Mouse (Mus musculus) heart, embryonic 12.5 days (tissue): ENCODE measurements at regions not wholly inside any gene's neighbourhood (a gene's known extent, or its start where the extent isn't known, plus 50 kb on each side); places are given as distances from the start of the nearest gene placed in this dataset.

ENCODE experiments used
- ATAC-seq: fragments of 200-750 bp; cut with Nextera tagmentation; 2 replicates; pipeline ENCODE4 v1.8.0; 2017; ENCODE audit warnings: moderate TSS enrichment, moderate library complexity; ENCODE audit not compliant: insufficient number of reproducible peaks, low FRiP score
- H3K27ac ChIP-seq: fragments of 300-500 bp; sonication (generic); 2 replicates; pipeline ENCODE4 v1.5.1; 2016; ENCODE audit warnings: mild to moderate bottlenecking, moderate library complexity; ENCODE audit not compliant: poor library complexity, severe bottlenecking
- H3K27me3 ChIP-seq: fragments of 300-500 bp; sonication (generic); replicated peaks from 2 replicates; pipeline ENCODE4 v1.6.1; 2016; ENCODE audit warnings: mild to moderate bottlenecking, moderate library complexity
- H3K36me3 ChIP-seq: fragments of 300-500 bp; sonication (generic); 2 replicates; pipeline ENCODE4 v1.6.1; 2016; ENCODE audit warnings: mild to moderate bottlenecking, moderate library complexity
- H3K4me1 ChIP-seq: fragments of 300-500 bp; sonication (generic); replicated peaks from 2 replicates; pipeline ENCODE4 v1.6.1; 2016; ENCODE audit warnings: mild to moderate bottlenecking
- H3K4me2 ChIP-seq: fragments of 300-500 bp; sonication (generic); 2 replicates; pipeline ENCODE4 v1.6.1; 2016; ENCODE audit warnings: mild to moderate bottlenecking, moderate library complexity
- H3K4me3 ChIP-seq: fragments of 300-500 bp; sonication (generic); 2 replicates; pipeline ENCODE4 v1.5.1; 2016; ENCODE audit warnings: mild to moderate bottlenecking
- H3K9ac ChIP-seq: fragments of 300-500 bp; sonication (generic); 2 replicates; pipeline ENCODE4 v1.6.1; 2016; ENCODE audit warnings: mild to moderate bottlenecking, moderate library complexity
- H3K9me3 ChIP-seq: fragments of 300-500 bp; sonication (generic); replicated peaks from 2 replicates; pipeline ENCODE4 v1.6.1; 2016; ENCODE audit warnings: mild to moderate bottlenecking, moderate library complexity
- WGBS: fragments of 180-500 bp; shearing (Covaris S2); methylation state at CpG from one replicate; pipeline ENCODE4 v1.1.7; 2016; 5-methylcytosine and 5-hydroxymethylcytosine counted together

DNA sequence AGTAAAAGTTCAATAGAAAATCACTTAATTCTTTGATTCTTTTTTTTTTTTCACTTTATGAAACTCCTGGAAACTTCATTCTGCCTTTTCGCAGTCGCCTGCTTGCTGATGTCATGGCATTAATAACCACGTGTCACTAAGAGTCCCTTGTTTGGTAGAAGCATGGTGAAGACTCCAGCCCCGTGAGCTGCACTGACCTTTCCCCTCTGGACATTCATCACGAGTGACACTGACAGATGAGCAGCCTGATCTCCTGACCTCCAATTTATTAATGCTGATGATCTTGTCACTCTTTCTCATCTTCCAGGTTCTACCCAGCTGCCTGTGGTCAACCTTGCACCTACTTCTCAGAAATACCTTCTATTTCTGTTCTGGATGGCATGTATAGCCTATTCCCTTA is 867.1 kb upstream of the Slit2 start:
- H3K27ac ChIP-seq: no peak overlapping the region
- WGBS: 62% methylated on average over 5 of the region's 5 CpGs
- H3K27me3 ChIP-seq: no peaks in the 10 kb centered on the region
- ATAC-seq: no peak
- no peak overlapping the region for H3K9ac ChIP-seq
- no peaks in the 10 kb centered on the region for H3K36me3 ChIP-seq
- no peak overlapping the region for H3K4me3 ChIP-seq
- no peaks in the 10 kb centered on the region for H3K4me1 ChIP-seq
- no peaks in the 10 kb centered on the region for H3K9me3 ChIP-seq
- H3K4me2 ChIP-seq: no peak overlapping the region

DNA sequence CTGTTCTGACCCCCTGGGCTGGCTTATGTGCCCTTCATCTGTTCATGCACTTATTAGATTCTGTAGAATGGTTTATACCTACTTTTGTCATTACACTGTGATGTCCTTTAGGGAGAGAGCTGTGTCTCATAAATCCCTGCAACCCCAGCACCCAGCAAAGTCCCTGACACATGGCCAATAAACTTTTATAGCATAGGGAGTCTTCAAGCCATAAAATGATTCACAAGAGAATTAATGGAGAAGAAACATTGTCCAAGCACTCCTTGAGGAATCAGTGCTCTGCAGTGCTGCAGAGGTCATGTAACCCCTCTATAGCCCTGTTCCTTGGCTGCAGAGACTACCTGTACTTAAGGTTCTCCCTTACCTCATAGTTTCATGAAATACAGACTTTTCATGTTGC is 887.2 kb upstream of the Slit2 start:
- Histone ChIP-seq H3K9me3 (no peaks in the 10 kb centered on the region), H3K9ac (no peak overlapping the region), H3K27ac (no peak overlapping the region), H3K4me3 (no peak overlapping the region), H3K4me1 (no peaks in the 10 kb centered on the region), H3K36me3 (no peaks in the 10 kb centered on the region), H3K27me3 (no peaks in the 10 kb centered on the region), H3K4me2 (no peak overlapping the region)
- no peak for ATAC-seq

DNA sequence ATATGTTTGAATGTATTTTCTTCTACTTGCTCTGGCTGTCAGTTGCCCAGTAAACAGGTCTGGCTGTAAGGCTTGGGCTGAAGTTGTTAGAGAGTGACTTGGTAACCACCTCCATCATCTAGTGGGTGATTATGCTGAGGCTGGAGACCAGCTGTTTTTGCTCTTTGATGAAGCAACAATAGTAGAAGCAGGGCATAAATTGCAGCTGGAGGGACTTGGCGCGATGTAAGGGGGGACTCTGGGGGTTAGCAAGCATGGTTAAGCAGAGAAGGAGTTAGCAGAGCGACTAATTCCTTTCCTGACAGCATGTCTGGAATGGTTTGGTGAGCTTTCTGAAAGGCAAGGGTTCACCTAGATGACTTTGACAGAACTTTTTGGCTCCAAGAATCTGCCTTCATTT is 930.0 kb upstream of the Slit2 start:
- 61% methylated on average over 3 of the region's 3 CpGs for WGBS
- Histone ChIP-seq H3K27me3 (no peaks in the 10 kb centered on the region), H3K9me3 (no peaks in the 10 kb centered on the region), H3K27ac (no peak overlapping the region), H3K9ac (no peak overlapping the region), H3K36me3 (no peaks in the 10 kb centered on the region), H3K4me2 (no peak overlapping the region), H3K4me1 (no peaks in the 10 kb centered on the region), H3K4me3 (no peak overlapping the region)
- no peak for ATAC-seq

DNA sequence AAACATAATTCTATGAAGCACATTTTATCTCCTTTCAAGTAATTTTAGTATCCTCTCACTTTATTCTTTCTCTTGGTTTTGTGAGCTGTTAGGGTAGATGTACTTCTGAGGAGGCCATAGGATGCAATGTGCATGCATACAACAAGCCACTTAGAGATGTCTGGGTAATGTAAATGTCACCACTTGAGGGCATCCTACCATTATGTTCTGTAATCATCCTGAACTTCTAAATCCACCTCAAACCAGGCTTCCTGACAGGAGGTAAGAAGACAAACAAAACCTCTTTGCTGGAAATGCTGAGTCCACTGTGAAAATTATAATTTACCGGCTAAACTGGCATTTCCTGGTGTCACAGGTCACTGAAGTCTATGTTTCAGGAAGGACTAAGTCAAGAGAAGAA is 946.2 kb upstream of the Slit2 start:
- H3K36me3 ChIP-seq: no peaks in the 10 kb centered on the region
- 40% methylated on average over 1 of the region's 1 CpGs for whole genome bisulfite sequencing
- no peaks in the 10 kb centered on the region for H3K27me3 ChIP-seq
- no peak overlapping the region for H3K4me3 ChIP-seq
- H3K9me3 ChIP-seq: no peaks in the 10 kb centered on the region
- no peak for ATAC-seq
- H3K4me1 ChIP-seq: no peaks in the 10 kb centered on the region
- no peak overlapping the region for H3K9ac ChIP-seq
- no peak overlapping the region for H3K4me2 ChIP-seq
- H3K27ac ChIP-seq: no peak overlapping the region

DNA sequence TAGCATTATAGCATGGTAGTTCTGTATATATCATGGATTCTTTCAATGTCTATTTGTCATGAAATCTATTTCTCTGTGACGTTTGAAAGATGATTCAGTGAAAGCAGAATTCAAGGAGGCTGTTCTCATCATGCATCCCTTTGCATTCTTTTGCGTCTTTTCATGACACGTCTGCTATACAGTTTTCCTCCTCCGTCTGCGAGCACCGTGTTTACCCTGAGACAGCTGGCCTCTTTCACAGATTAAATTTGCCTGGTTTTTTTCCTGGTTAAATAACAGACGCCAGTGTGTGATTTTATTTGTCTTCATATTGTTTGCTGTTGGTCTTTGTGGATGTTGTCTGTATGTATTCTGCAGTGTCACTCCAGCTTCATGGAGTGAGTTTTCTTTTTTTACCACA is 948.9 kb upstream of the Slit2 start:
- H3K9me3 ChIP-seq: no peaks in the 10 kb centered on the region
- no peak for ATAC-seq

DNA sequence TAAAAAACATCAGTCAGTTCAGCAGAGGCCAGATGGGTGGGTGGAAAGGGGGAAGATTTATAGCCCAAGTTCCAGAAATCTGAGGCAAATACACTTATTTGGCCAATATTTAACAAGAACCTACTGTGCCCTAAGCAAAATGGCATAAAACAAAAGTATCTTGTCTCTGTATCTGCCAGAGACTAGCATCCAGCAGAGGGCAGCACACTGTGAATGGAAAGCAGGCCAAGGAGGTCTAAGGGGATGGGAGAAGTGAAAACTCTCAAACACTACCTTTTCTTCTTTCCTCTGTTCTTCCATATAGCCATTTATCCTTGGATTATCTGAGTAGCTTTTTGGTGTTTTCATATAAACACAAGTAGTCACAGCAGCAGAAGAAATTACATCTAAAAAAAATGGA is 968.6 kb upstream of the Slit2 start:
- no peaks in the 10 kb centered on the region for H3K27me3 ChIP-seq
- no peak overlapping the region for H3K4me3 ChIP-seq
- no peak for ATAC-seq
- H3K9me3 ChIP-seq: no peaks in the 10 kb centered on the region
- no peaks in the 10 kb centered on the region for H3K4me1 ChIP-seq
- H3K4me2 ChIP-seq: no peak overlapping the region
- no peak overlapping the region for H3K27ac ChIP-seq
- H3K36me3 ChIP-seq: no peaks in the 10 kb centered on the region
- no peak overlapping the region for H3K9ac ChIP-seq

More for the DNA sequence above, 948.9 kb upstream of the Slit2 start:
- no peak overlapping the region for H3K27ac ChIP-seq
- H3K4me2 ChIP-seq: no peak overlapping the region
- H3K4me3 ChIP-seq: no peak overlapping the region
- no peak overlapping the region for H3K9ac ChIP-seq
- no peaks in the 10 kb centered on the region for H3K36me3 ChIP-seq
- no peaks in the 10 kb centered on the region for H3K27me3 ChIP-seq
- WGBS: 60% methylated on average over 7 of the region's 7 CpGs
- no peaks in the 10 kb centered on the region for H3K4me1 ChIP-seq

DNA sequence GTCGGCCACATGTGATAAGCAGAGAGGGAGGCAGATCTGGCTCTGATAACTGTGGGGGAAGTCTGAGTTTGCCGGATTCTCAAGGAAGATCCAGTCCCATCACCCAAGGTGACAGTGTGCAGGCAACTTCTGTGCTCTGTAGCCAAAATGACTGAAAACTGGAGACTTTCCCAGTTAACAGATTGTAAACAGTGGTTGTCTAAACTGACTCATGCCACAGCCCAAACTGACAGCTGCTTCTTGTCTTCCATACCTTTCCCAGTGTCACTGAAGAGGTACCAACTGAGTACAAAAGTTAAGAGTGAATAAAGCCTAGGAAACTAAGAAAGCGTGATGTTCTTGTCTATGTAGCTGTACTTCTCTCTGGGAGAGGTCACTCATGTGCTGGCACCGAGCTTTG is 990.4 kb upstream of the Slit2 start:
- no peaks in the 10 kb centered on the region for H3K27me3 ChIP-seq
- WGBS: 39% methylated on average over 4 of the region's 4 CpGs
- no peak for ATAC-seq
- no peak overlapping the region for H3K4me3 ChIP-seq
- peaks cover 2% of the 10 kb centered on the region; the same call in 1 of the 2 replicates for H3K4me1 ChIP-seq
- no peak overlapping the region for H3K27ac ChIP-seq
- H3K36me3 ChIP-seq: no peaks in the 10 kb centered on the region
- H3K9ac ChIP-seq: no peak overlapping the region
- no peak overlapping the region for H3K4me2 ChIP-seq
- H3K9me3 ChIP-seq: no peaks in the 10 kb centered on the region

DNA sequence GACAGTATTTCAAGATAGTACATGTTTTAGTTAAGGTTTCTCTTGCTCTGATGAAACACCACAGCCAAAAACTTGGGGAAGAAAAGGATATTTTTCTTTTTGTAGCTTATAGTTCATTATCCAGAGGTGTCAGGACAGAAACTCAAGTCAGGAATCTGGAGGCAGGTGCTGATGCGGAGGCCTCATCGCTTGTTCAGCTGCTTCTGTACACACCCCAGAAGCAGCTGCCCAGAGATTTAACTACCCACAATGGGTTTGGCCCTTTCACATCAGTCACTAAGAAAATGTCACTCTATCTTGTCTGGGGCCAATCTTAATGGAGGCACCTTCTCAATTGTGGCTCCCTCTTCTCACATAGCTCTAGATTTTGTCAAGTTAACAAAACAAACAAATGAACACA is 996.4 kb upstream of the Slit2 start:
- Histone ChIP-seq H3K27ac (no peak overlapping the region), H3K4me2 (no peak overlapping the region), H3K9me3 (no peaks in the 10 kb centered on the region), H3K27me3 (no peaks in the 10 kb centered on the region), H3K4me1 (peaks cover 2% of the 10 kb centered on the region; the same call in 1 of the 2 replicates), H3K9ac (no peak overlapping the region), H3K4me3 (no peak overlapping the region), H3K36me3 (no peaks in the 10 kb centered on the region)
- 86% methylated on average over 2 of the region's 2 CpGs for WGBS
- no peak for ATAC-seq

DNA sequence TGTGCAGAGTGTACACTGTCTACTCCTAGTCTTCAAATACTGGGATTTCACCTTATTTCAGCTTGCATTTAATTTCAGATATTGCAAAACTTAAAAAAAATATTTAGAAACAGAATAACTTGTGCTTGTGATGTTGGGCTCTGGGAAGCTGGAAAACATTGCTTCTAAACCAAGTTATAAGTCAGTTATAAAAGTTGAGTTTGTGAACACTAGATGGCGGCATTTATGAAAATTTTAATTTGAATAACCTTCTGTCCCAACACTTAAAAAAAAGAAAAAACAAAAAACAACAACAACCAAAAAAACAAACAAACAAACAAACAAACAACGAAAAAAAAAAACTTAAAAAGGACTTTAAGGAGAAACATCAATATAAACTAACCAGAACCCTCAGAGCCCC is 1002.6 kb upstream of the Slit2 start:
- H3K9ac ChIP-seq: no peak overlapping the region
- no peaks in the 10 kb centered on the region for H3K4me1 ChIP-seq
- no peaks in the 10 kb centered on the region for H3K27me3 ChIP-seq
- no peaks in the 10 kb centered on the region for H3K36me3 ChIP-seq
- H3K27ac ChIP-seq: no peak overlapping the region
- H3K4me3 ChIP-seq: no peak overlapping the region
- H3K4me2 ChIP-seq: no peak overlapping the region
- WGBS: 70% methylated on average over 2 of the region's 2 CpGs
- no peaks in the 10 kb centered on the region for H3K9me3 ChIP-seq
- ATAC-seq: no peak

DNA sequence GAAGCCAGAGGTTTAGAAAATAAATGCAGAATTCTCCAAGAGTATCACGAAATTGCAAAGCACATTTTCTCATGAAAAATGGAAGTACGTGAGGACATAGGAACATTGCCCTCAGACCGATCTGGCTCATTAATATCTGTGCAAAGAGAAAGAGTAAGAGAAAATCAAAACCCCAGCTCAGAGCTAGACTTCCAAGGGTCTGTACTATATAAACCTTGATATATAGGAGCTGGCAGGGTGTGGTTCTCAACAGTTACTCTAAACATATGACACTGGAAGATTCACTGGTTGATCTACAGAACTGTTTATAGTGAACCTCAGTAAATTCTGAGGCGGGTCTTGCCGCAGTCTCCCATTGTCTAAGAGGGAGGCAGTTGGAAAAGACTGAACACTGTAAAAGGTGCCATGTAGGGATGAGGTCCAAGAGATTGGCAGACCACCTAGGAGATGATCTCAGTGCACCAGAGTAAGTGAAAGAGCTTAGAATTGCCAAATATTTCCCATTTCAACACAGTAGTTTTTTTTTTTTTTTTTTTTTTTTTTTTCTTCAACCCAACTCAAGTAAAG is 1014.0 kb upstream of the Slit2 start:
- H3K36me3 ChIP-seq: no peaks in the 10 kb centered on the region
- H3K9me3 ChIP-seq: no peaks in the 10 kb centered on the region
- H3K9ac ChIP-seq: no peak overlapping the region
- no peak overlapping the region for H3K4me2 ChIP-seq
- H3K4me3 ChIP-seq: no peak overlapping the region
- ATAC-seq: no peak
- H3K27me3 ChIP-seq: no peaks in the 10 kb centered on the region
- WGBS: 85% methylated on average over 5 of the region's 5 CpGs
- no peak overlapping the region for H3K27ac ChIP-seq
- peaks cover 4% of the 10 kb centered on the region; the same call in 1 of the 2 replicates for H3K4me1 ChIP-seq

DNA sequence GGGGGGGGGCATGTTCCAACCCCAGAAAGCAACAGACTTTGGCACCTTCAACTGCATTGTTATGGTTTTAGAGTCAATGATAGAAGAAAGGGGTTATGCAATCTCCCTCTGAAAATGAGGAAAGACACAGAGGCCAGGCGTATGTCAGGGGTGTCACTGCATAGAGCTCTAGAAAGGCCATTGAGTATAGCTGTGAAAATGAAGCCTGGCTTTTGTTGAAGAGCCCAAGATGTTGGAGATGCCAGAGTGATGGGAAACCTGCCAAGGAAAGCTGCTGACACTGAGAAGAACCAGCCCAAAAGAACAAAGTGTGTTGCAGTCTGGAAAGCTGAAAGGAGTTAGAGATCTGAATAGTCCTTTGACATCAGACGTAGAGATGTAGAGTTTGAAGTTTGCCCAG is 1022.2 kb upstream of the Slit2 start:
- ATAC-seq: no peak
- no peak overlapping the region for H3K4me3 ChIP-seq
- no peaks in the 10 kb centered on the region for H3K9me3 ChIP-seq
- H3K27ac ChIP-seq: no peak overlapping the region
- H3K4me1 ChIP-seq: peaks cover 4% of the 10 kb centered on the region; the same call in 1 of the 2 replicates
- H3K36me3 ChIP-seq: no peaks in the 10 kb centered on the region
- 45% methylated on average over 2 of the region's 2 CpGs for WGBS
- no peaks in the 10 kb centered on the region for H3K27me3 ChIP-seq
- no peak overlapping the region for H3K9ac ChIP-seq
- H3K4me2 ChIP-seq: no peak overlapping the region

DNA sequence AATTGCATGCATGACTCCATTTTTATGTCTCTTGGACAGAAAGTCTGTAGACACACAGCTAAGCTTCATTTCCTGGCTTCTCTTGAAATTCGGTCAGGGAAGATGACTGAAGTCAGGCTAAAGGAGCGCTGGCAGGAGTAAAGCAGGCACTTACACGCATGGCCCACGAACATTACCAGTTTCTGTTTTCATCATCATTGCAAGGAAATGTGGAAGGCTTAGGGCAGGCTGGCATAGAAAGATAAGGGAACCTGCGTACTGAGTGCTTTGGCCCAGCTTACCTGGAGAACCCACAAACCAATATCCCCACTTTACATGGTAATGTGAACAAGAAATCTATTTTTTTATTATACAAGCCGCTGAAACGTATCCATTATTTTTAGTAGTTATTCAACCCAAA is 1056.6 kb upstream of the Slit2 start:
- 81% methylated on average over 7 of the region's 7 CpGs for WGBS

More for the DNA sequence above, 1056.6 kb upstream of the Slit2 start:
- H3K9me3 ChIP-seq: no peaks in the 10 kb centered on the region
- no peak overlapping the region for H3K9ac ChIP-seq
- H3K27me3 ChIP-seq: no peaks in the 10 kb centered on the region
- no peak overlapping the region for H3K4me3 ChIP-seq
- no peaks in the 10 kb centered on the region for H3K4me1 ChIP-seq
- H3K36me3 ChIP-seq: no peaks in the 10 kb centered on the region
- no peak overlapping the region for H3K4me2 ChIP-seq
- H3K27ac ChIP-seq: no peak overlapping the region
- no peak for ATAC-seq
